Mouse (Mus musculus): ENCODE measurements around the gene Prkcd. TPM values are rescaled to one million over a fixed set of nuclear protein-coding genes. Genes with fewer than 3 reads are reported as not detected.

Prkcd gene
- polyA plus RNA-seq, 2 experiments from 2014 or later, result 32.5 to 37.2 TPM

GRCm38 (mm10) chr14:30634418-30634817 lies 8.4 kb upstream of the Prkcd start:
- no peak for ATAC-seq

- ATAC-seq, result no peak
Observed at GRCm38 (mm10) chr14:30633708-30634107, 7.7 kb upstream of the Prkcd start.

DNA sequence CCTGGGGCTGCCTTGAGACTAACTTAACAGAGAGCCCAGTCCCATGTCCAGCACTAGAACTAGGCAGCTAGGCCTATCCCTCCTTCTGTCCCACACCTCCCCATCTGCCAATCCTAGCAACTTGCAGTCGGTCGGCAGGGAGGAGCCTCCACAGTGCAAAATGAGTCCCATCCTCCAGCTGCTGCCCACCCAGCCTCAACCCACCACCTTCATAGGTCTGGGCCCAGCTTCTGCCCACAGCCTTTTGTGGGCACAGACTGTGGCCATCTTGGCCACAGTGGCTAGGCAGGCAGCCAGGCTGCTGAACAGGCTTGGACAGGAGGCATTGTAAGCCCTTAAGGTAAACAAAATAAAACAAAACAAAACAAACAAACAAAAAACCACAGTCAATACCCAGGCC lies 5.8 kb upstream of the Prkcd start:
- ATAC-seq, result no peak

DNA sequence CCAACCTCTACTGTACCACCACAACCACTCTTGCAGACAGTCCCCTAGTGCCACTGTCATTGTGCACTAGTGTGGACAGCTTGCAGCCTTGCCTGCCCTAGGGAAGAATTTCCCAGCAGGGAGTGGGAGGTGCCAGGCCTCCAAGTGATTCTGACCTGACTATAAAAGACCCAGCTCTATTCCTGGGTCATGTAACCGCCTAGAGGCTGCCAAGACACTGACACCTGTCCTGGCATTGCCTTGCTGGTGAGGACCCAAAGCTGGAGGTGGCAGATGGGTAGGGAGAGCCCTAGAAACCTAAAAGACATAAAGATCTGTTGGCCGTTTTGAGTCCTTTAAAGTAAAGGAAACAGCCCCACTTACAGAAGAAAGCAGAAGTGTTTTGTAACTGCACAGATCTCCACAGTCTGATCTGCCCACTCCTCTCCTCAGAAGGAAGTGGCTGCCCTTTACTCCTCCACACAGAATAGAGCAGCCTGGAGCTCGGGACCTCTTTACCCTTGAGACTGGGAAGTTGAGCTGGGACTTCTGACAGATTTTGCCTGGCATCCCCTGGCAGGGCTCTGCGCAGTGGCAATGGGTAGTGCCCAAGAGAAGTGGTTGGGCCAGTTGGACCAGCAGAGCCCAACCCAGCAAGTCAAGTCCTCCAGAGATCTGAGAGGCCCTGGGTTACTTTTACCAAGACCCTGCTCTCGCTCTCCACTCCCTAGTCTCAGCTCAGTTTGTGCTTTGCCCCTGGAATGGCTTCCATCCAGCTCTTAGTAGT lies 5.0 kb upstream of the Prkcd start:
- ATAC-seq, result no peak

- no peak for ATAC-seq
Observed at GRCm38 (mm10) chr14:30629839-30630238, 3.8 kb upstream of the Prkcd start.

DNA sequence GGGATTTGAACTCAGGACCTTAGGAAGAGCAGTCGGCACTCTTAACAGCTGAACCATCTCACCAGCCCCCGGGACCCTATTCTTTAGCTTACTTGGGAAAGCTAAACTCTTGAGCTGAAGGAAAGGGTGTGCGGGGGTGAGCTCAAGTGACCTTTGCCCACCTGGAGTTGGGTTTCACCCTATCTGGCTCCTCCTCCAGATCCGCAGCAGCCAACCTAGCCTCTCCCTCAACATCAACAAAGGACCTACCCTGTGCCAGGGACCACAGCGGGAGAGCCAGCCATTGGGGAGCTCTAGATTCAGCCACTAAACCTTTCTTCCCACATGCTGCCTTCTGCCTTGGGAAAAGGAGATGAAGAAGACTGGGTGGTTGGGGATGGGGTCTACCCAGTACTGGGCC lies 2.2 kb upstream of the Prkcd start:
- no peak for ATAC-seq

DNA sequence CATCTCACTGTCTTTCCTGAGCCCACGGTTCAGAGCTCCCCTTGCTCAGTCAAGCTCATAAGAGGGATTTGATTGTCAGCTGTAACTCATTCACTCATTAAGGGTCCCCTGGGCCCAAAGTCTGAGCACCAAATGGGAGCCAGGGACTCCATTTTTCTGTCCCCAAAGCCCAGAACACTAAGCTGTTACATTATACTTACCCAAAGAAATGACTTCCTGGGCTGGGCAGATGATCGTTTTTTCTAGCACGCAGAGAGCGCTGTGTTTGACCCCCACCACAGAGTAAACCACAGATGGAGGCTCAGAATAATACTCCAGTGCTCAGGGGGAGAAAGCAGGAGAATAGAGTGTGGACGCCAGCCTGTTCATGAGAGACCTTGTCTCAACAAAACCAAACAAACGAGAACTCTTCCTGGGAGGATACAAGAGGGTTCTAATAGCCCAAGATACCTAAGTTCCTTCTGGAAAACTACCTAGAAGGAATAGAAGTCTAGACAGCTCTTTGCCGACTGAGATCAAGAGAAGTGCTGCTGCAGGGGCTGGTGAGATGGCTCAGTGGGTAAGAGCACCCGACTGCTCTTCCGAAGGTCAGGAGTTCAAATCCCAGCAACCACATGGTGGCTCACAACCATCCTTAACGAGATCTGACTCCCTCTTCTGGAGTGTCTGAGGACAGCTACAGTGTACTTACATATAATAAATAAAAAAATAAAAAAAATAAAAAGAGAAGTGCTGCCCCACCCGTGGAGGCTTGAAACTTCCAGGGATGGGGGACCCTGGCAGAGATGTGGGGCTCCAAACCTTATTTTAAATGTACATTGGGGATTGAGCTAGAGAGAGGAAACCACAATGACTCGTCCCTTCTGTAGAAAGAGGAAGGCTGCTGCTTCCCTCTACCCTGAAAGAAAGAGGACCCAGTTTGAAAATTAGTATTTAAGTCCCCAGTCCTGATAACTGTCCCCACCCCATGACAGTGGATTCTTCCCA lies 1.0 kb upstream of the Prkcd start:
- ATAC-seq, result peak; percentile 6

- peak; percentile 21 for ATAC-seq
Observed at GRCm38 (mm10) chr14:30625131-30625807, 741 bp downstream of the Prkcd start.

DNA sequence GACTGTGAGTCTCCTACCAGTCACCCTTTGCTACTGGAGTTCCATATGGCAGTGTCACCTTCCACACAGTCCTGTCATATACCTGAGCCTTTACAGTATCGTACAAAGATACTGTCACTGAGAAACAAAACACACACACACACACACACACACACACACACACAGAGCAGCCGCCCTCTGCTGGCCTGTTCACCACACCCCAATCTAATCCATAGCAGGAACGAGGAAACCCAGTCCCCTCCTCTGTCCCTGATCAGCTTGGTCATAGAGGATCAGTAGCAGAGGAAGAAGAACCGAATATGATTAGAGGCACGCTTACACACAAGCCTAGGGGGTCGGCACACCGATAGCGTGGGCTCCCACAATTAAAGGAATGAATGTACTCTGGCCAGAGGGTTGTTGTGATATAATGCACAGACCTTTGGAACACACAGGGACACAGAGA lies 1.7 kb downstream of the Prkcd start:
- ATAC-seq, result no peak

DNA sequence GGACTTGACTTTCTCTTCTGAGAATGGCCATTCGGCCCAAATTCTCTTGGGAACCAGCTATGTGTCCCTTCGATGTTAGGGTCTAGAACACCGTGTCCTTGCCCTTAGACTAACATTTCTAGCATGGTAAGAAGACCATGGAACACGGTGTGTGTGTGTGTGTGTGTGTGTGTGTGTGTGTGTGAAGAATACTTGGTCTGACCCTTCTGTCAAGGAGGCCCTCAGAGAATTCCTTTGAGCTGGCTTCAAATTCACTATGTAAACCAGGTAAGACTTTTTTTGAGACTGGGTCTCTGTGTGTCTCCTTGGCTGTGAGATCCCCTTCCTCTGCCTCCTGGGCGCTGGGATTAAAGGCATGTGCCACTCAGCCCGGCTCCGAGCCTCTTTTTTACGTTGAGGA lies 3.5 kb downstream of the Prkcd start:
- ATAC-seq, result no peak

- ATAC-seq, result no peak
Observed at GRCm38 (mm10) chr14:30622130-30622529, 3.9 kb downstream of the Prkcd start.

DNA sequence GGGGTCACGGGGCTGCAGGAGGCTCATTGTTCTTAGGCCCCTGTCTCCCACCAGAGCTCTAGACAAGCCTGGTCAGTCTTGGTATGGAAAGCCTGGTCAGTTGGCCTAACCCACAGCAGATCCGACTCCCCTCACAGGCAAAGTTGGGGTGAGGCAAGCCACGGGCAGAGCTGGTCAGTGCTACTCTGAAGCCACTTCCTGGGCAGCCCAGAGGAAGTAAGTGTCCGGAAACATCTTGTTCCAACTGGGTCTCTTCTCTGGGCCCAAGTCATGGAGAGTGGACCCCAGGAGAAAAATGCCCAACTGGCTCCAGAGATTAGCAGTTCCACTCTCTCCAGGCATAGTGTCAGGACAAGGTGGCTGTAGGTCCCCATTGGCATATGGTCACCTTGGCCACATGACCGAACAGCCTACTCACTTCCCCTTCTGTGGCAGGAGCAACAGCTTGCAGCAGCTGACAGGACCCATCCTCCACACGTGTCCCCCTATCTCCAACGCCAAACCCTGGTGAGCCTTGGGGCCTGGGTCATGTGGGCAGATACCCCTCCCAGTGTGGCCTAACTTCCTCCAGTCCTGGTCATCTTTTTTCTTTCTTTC lies 5.9 kb downstream of the Prkcd start:
- ATAC-seq, result no peak

- ATAC-seq, result no peak
Observed at GRCm38 (mm10) chr14:30618746-30619275, 7.2 kb downstream of the Prkcd start.

DNA sequence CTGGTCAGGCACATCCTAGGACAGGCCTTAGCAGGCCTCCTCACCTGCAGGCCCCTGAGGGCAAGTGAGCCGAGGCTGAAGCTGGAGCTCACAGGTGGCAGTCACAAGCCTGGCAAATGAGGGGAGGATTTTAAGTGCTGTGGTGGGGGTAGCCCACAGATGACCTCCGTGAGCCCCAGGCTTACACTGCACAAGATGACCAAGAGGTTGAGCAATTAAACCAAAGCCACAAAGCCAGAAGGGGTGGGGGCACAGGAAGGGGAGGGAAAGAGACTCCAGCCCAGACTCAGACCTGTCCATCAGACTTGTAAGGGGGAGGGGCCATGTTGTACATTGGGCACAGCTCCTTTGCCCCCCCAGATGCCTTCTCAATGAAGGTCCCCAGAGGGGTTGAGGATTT lies 9.3 kb downstream of the Prkcd start:
- ATAC-seq, result no peak

DNA sequence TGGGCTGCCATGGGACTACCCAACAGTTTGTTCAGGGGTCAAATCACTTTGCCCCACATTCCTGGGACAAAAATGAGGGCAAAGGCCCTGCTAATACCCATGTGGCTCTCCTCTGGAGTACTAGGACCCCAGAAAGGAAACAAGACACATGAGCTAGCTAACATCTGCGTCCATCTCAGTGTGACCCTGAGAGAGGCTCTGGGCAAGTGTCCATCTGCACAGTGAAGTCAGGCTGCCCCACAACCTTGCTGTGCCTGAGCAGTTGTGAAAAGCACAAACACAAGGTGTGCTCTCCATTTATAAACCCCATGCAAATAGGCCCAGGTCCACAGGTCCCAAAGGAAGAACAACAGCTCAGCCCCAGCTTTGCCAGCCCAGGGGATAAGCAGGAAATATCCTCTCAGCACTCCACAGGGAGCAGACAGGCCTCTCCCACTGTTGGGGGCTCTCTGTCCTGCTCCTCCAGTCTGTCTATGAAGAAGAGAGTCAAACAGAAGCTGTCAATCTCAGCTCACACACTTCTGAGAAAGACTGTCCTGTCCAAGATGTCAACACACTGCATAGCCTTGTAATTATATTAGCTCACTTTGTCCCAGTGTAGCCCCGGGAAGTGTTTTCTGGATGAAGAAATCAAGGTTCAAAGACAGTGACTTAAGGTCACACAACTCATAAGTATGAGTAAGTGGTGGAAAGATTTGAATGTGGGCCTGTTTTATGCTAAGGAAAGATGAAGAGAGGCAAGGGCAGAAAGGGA lies 12.9 kb downstream of the Prkcd start:
- no peak for ATAC-seq

DNA sequence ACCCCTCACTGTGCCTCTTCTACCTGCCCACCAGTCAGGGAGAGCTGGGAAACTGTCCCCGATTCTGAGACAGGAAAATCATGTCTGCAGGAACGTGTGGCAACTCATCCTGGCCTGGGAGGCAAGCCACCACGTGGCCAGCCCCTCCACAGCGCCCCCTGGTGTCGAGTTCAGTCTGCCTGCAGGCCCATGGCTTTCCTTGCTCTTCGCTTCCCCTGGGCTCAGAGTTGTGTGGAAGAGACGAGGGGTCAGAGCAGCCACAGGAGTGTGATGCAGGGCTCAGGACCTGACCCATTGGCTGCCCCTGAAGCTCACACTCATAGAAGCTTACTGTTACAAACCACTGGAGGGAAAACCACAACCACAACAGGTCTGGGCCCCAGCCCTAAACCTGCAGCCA lies 13.5 kb downstream of the Prkcd start:
- peak; percentile 74 for ATAC-seq

DNA sequence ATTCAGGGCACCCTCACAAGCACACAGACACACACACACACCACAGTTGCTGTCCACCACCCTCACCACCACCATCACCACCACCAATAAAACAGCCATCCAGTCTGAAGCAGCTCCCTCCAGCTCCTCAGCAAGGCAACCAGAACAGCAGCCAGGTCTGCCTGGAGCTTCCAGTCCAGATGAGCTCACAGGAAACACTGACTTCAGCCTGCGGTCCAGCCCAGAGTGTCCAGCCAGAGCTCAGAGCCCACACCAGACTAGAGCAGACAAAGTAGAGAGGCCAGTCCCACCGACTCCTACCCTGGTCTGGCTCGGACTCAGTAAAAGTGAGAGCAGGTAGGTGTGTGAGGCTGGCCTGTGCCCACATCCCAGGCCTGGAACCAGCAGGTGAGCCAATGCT lies 15.1 kb downstream of the Prkcd start:
- no peak for ATAC-seq

GRCm38 (mm10) chr14:30610304-30610703 lies 15.7 kb downstream of the Prkcd start:
- ATAC-seq, result no peak

DNA sequence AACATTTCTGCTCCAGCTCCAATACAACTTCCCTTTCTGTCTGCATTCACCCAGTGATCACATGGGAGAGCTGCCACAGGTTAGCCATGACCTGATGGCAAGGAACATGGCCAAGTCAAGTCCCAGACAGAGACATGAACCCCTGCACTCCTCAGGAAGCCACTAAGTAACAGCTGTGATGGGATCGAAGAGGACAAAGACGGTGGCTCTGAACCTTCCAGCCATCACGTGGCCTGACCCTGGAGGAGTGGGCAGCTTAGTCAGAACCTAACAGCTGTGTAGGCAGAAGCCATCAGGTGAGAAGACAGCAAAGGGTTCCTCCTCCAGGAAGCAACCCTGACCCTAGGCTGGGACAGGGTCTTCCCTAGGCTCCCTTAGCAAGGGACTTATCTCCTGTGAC lies 16.5 kb downstream of the Prkcd start:
- no peak for ATAC-seq

GRCm38 (mm10) chr14:30608176-30608575 lies 17.8 kb downstream of the Prkcd start:
- ATAC-seq, result no peak

DNA sequence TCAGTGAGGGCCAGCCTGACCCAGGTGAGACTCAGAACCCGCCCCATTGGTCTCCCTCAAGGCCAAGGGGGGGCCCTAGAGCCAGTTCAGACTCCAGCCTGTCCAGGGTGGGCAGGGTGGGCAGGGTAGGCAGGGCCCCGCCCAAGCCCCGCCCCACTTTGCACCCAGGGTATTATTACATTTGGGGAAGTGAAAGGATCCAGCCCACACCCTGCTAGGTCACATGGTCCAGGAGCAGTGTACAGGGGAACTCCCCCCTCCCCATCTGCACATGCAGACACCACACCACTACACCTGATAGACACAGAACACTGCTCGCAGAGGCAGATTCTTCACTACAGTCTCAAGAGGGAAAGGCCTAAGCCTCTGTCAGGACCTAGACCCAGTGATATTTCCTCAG lies 18.3 kb downstream of the Prkcd start:
- no peak for ATAC-seq

DNA sequence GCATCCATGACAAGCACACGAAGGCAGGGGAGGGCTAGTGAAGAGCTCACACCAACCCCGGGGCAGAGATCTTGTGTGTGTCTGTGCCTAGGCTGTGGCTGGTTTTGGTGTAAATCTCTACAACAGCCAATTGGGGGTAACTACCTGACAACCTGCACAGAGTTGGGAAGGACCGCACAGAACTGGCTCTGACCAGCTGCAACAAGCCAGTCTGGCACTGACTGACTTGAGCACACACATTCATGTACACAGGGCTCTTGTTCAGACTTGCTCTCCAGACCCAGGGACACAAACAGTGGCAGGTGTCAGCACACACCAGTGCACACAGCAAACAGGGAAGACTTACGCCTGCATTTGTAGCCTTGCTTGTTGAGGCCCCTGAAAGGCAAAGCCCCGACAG lies 19.2 kb downstream of the Prkcd start:
- ATAC-seq, result no peak
